Mouse (Mus musculus) retina, embryonic 14.5 days (tissue): ENCODE measurements around the gene B3gnt4.
"Not testable (repeated sequence)": the region's sequence is repeated elsewhere in the genome, so short reads cannot be mapped to it uniquely, and the experiment has no call there.

Experiments used
- DNase-seq: peaks from one replicate; pipeline ENCODE4 v3.0.0-alpha.2; 2015; ENCODE audit warnings: low spot score

B3gnt4 gene

GRCm38 (mm10) chr5:123510160-123510559 is at the start of gene B3gnt4:
Gene B3gnt4, plus strand, starts transcription at chr5:123510460.
- DNase-seq = no peak

DNA sequence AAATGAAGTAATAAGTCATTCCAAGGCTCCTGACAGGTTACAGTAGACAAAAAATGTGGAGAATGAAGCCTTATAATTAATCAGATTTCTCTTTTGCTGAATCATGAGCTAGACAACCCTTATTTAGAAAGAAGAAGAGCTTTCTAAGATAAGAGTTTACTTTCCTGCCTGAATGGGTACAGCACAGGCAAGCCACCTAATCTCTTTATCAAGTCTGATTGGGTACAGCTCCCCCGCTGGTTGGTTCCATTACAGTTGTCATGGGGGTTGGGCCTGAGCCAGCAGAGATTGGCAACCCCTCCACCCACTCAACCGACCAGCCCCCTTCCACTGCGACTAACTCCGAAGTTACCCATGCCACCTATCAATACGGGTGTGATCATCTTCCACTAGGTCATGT is 48.8 kb upstream of the B3gnt4 start:
- DNase-seq = peak; percentile 7

DNA sequence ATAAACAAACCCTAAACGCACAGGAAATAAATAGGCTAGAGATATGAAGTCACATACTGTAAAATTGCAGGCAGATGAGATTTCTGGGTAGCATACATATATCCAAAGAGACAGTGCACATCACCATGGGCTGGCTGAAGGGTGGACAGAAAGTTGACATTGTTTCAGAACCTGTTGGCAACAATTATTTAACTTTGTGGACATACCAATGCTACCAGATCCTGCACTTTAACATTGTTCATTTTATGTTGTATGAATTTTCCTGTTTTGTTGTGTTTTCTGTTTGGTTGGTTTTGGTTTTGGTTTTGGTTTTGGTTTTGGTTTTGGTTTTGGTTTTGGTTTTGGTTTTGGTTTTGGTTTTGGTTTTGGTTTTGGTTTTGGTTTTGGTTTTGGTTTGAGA is 45.6 kb upstream of the B3gnt4 start:
- no peak for DNase-seq

DNA sequence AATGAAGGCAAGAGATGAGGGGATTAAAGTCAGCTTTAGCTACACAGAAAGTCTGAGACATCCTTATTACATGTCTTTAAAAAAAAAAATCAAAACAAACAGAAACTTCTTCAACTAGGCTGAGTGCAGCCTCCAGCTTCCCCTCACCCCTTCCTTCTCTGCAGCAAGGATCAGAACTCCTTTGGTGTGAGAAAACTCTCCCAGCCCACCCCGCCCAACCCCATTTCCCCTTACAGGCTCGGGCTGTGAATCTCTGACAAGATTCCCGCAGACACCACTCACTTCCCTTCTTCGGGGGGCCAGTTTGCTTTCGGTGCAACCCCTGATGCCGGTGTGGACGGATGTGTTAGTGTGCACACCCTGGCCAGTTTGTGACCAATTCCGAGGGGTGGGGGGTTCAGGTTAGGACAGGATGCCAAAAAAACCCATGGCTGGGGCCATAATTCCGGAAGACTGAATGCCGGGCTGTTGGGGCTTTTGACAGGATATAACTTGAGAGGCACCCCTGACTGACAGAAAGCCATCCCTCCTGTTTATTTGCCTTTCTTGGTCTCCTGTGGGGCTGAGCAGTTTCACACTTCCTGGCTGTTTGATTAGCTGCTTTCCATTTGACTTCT is 39.4 kb upstream of the B3gnt4 start:
- no peak for DNase-seq

DNA sequence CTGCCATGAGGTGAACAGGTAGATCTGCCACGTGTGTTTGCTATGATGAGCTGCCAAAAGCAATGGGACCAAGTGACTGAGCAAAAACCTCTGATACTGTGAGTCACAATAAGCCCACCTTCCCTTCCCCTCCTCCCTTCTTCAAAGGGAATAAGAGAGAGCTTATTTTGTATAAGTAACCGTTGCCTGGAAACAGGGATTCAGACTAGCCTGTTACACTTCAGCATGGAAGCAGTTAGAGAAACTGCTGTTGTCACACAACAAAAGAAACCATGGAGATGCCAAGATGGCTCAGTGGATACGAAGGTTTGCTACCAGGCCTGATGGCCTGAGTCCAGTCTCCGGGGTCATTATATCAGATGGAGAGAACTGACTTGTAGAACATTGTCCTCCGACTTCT is 36.4 kb upstream of the B3gnt4 start:
- DNase-seq = no peak

GRCm38 (mm10) chr5:123487659-123488395 is 22.4 kb upstream of the B3gnt4 start:
- DNase-seq = no peak

DNA sequence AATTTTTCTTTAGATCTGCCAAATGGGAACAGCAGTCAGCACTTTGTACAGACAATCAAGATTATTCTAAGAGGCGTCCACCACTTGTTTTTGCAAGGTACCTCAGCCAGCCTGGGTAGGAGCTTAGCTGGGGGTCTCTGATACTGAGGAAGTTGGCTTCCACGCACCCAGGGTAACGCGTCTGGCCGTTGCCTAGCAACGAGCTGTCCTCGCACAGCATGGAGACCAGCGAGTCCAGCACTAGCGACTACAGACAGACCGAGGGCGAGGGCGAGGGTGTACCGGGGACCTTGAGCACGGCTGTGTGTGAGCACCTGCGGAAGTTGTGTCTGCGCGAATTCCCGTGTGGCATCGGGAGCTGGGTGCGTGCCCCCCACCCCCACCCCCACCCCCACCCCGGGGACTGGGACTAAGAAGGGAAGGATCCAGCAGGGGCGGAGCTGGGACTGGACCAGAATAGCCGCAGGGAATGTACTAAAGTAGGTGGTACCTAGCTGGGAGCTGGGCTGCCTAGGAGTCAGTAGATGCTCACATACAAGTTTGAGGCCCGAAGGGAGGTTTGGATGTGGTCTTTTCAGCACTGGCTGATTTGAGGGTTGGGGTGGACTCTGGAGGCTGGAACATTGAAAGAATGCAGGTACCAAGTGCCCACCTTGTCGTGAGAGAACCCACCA is 21.0 kb upstream of the B3gnt4 start, which contains the start of the genes Lrrc43 and Il31:
Gene Lrrc43, plus strand, starts transcription at position 194 of the 674 bp plus-strand sequence.
Gene Il31, minus strand, starts transcription at position 378 of the 674 bp plus-strand sequence.
- peak; percentile 72 for DNase-seq

- DNase-seq = no peak
These were observed 20.3 kb upstream of the B3gnt4 start for GRCm38 (mm10) chr5:123489935-123490334.

GRCm38 (mm10) chr5:123499717-123500116 is 10.5 kb upstream of the B3gnt4 start:
- DNase-seq = peak; percentile 50

GRCm38 (mm10) chr5:123501973-123502372 is 8.3 kb upstream of the B3gnt4 start:
- DNase-seq = no peak

DNA sequence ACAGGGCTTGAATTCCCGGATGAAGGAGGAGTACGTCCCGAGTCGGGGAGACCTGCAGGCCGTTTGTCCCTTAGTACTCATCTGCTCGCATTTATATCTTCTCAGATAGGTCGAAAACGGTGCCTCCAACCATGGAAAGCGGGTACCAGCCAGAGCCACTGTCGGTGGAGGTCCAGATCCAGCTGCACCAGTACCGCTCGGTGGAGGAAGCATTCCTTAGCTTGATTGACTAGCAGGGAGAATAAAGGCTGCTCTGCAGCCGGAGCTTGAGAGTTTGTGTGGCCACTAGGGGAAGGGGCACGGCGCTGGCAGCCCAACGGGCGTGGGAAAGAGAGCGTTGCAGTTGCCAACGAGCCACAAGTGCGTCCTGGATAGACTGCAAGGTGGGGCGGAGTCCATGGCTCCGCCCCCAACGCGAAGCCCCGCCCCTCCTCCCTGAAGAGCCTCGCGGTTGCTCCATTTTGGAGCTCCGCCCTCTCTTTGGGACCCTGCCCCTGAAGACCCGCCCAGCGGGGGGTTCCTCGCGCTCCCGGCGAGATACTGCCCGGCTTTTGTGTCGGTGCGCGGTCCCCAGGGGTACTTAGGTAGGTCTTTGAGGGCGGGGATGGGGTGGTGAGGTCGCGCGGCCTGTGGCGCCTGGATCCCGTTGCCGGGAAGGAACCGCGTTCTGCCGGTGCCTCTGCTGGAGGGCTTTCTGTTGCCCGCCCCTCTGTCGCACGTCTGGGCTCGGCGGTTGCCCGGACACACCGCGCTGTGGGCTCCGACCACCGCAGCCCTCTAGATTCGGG is 2.1 kb upstream of the B3gnt4 start:
- DNase-seq = peak; percentile 97

- peak; percentile 38 for DNase-seq
These were observed 1.3 kb upstream of the B3gnt4 start for GRCm38 (mm10) chr5:123508921-123509320.

DNA sequence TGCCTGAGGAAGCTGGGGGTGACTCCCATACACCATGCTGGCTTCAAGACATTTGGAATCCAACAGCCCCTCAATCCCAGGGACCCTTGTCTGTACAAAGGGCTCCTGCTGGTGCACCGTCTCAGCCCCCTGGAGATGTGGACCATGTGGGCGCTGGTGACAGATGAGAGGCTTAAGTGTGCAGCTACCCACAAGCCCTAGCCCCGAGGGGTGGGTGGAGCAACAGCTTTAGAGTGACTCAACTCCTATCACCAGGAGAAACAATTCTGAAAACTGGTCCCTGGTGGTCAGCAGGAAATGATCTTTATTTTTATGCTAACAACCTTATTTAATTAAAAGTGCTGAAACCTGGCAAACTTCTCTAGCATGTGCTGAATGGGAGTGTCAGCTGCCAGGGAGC is 1.2 kb downstream of the B3gnt4 start:
- not testable (repeated sequence) for DNase-seq

GRCm38 (mm10) chr5:123512102-123512501 is 1.8 kb downstream of the B3gnt4 start:
- DNase-seq = no peak

DNA sequence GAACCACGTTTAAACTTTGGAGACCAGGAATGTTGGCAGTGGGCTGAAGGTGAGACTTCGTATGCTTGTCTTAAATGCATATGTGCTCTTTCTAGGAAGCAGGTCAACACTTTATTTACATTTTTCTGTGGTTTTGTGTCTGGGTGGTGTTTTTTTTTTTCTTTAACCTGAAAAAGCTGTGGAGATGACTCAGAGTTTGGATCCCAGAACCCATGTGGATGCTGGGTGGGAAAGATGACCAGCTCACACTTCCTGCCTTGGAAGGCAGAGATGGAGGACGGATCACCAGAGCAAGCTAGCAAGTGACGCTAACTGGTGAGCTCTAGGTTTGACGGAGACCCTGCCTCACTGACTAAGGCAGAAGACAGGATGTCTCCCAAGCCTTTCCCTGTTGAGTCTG is 4.6 kb downstream of the B3gnt4 start:
- DNase-seq = no peak

DNA sequence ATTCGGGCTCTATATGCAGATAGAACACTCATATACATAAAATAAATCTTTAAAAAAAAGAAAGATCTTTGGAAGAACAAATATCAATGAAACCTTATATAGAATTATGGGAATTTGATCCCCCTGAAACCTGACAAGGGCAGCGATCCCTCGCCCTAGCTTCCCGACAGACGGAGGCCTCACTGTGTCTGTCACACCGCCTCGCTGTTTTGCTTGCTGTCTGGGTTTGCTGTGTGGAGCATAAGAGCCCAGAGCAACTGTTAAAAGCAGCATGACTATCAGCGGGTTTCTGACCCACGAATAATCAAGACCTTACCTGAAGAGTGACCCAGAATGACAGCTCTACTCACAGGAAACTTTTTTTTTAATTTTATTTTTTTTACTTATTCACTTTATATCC is 10.4 kb downstream of the B3gnt4 start:
- no peak for DNase-seq

- no peak for DNase-seq
These were observed 11.4 kb downstream of the B3gnt4 start for GRCm38 (mm10) chr5:123521621-123522020.

GRCm38 (mm10) chr5:123522166-123522565 is 11.9 kb downstream of the B3gnt4 start:
- DNase-seq = no peak

DNA sequence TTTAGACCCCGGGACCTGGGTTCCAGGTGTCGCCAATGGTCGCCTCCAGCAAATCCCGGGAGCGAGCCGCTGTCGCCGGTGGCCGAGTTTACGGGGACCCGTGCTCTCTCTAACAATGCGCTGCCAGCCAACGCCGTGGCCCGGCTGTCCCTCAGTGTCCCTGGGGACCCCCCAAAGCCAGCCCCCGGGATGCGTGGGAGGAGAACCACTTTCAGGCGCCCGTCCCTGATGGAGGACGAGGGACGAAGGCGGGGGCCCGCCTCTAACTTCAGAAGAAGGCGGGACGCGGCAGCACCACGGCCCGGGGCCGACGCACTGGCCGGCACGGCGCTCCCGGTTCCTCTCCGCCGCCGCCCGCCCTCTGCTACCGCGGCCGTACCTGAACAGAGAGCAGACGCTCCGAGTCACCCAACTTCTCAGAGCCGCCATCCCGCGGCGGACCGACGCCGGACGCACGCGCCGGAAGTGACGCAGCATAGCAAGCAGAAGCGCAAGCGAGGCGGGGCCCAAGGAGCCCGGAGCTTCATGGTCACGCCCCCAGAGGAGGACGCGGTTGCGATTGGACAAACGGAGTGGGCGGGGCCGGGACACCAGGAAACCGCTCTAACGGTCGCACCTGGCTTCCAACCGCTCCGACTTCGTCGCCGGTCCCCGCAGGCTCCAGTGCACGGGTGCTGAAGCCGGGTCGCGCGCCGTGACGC is 13.6 kb downstream of the B3gnt4 start, which contains the start of gene Diablo:
Gene Diablo, minus strand, starts transcription at position 485 of the 701 bp plus-strand sequence.
- DNase-seq = peak; percentile 100

DNA sequence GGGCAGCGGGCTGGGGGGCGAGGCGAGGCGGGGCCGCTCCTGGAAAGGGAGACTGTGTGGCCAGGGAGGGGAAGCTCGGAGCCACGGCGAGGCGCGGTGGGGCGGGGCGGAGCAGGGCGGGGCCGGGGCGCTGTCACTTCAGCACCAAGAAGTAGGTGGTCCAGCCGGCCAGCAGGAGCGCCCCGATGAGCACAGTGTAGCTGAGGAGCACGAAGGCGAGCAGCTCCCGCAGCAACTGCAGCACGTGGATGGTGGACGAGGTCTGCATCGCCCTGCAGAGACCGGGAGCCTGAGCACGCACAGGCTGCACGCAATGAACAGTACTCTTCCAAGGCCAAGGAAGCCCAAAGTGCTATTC is 14.1 kb downstream of the B3gnt4 start:
- peak; percentile 87 for DNase-seq

- DNase-seq = no peak
These were observed 15.0 kb downstream of the B3gnt4 start, which contains the start of gene Gm49027 for GRCm38 (mm10) chr5:123525281-123525680. Gene Gm49027, minus strand, starts transcription at chr5:123525488.
